Mouse (Mus musculus): ENCODE measurements around the gene Zfp185.

DNA sequence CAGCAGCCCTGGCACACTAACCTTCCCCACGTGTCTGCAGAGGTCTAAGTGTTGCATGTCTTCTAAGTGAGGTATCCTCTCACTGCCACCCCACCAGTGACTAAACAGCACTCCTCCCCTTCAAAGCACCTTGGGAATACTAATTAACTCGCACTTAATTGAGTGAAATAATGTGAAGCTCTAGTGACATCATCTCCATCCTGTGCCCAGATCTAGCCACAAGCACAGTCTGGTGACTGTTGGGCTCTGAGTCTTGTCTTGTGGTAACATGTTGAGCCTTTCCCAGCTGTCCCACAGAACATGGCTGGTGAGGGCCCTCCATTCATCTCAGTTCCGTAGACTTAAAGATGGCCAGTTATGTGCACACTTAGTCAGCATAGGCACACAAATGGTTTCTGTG is 24.4 kb upstream of the Zfp185 start:
- no peak for TF ChIP-seq CTCF (IDR thresholded peaks at IDR 0.05)
- TF ChIP-seq EP300 (IDR thresholded peaks at IDR 0.05) = no peak

Measured in lung, postnatal 0 days (tissue).